Mouse (Mus musculus): ENCODE data around the gene Pi4kb.

GRCm38 (mm10) chr3:94949645-94950044 is 24.9 kb upstream of the Pi4kb start:
- TF ChIP-seq CTCF (IDR thresholded peaks at IDR 0.05; ENCODE audit: low read depth, low read length) (no peak), EP300 (IDR thresholded peaks at IDR 0.05; ENCODE audit: insufficient read depth, low read depth, low read length) (no peak)

All from ES-Bruce4 (cell line).